Mouse (Mus musculus) myocyte (in vitro differentiated cells): ENCODE data around the gene Exd1.

Experiments used
- CEBPB ChIP-seq: IDR thresholded peaks from 2 replicates; pipeline ENCODE4 v1.6.1; 2011; ENCODE audit warnings: mild to moderate bottlenecking, moderate library complexity; ENCODE audit not compliant: poor library complexity, insufficient read depth, severe bottlenecking
- E2F4 ChIP-seq: IDR thresholded peaks from one replicate; pipeline ENCODE4 v1.6.1; 2011; ENCODE audit warnings: mild to moderate bottlenecking, control low read depth, moderate library complexity; ENCODE audit not compliant: insufficient read depth
- MAX ChIP-seq: IDR thresholded peaks from one replicate; pipeline ENCODE4 v1.6.1; 2011; ENCODE audit warnings: low read depth, mild to moderate bottlenecking, control low read depth
- MYOD1 ChIP-seq, 3 experiments: IDR thresholded peaks; one replicate each; pipeline ENCODE4 v1.6.1; 2011; ENCODE audit warnings: control low read depth in 2 of 3, low read depth in 2 of 3, mild to moderate bottlenecking in 2 of 3, moderate library complexity in 1 of 3; ENCODE audit not compliant: insufficient read length in 2 of 3, control insufficient read depth in 1 of 3
- MYOG ChIP-seq, 3 experiments: IDR thresholded peaks; one replicate each; pipeline ENCODE4 v1.6.1; 2011; ENCODE audit warnings: control low read depth in 2 of 3, low read depth in 2 of 3, mild to moderate bottlenecking in 2 of 3; ENCODE audit not compliant: insufficient read length in 2 of 3, control insufficient read depth in 1 of 3, insufficient read depth in 1 of 3
- POLR2A ChIP-seq: IDR thresholded peaks from one replicate; pipeline ENCODE4 v1.6.1; 2011; ENCODE audit warnings: low read depth, mild to moderate bottlenecking, control low read depth, moderate library complexity; ENCODE audit not compliant: insufficient read length
- POLR2AphosphoS2 ChIP-seq: IDR thresholded peaks from one replicate; pipeline ENCODE4 v1.6.1; 2011; ENCODE audit warnings: low read depth, control low read depth; ENCODE audit not compliant: insufficient read length
- REST ChIP-seq: IDR thresholded peaks from one replicate; pipeline ENCODE4 v1.6.1; 2011; ENCODE audit warnings: mild to moderate bottlenecking, control low read depth, moderate library complexity; ENCODE audit not compliant: insufficient read depth, insufficient read length
- TCF12 ChIP-seq: IDR thresholded peaks from one replicate; pipeline ENCODE4 v1.6.1; 2011; ENCODE audit warnings: mild to moderate bottlenecking, control low read depth; ENCODE audit not compliant: poor library complexity, insufficient read depth, severe bottlenecking
- TCF3 ChIP-seq: IDR thresholded peaks from one replicate; pipeline ENCODE4 v1.6.1; 2011; ENCODE audit warnings: low read depth, control low read depth; ENCODE audit not compliant: insufficient read length
- USF1 ChIP-seq: IDR thresholded peaks from one replicate; pipeline ENCODE4 v1.6.1; 2011; ENCODE audit warnings: low read depth, mild to moderate bottlenecking, control low read depth, moderate library complexity

- TF ChIP-seq TCF12 (no peak), POLR2A (no peak), MAX (no peak), POLR2AphosphoS2 (no peak), MYOG (IDR thresholded peaks at IDR 0.05; ENCODE audit: control insufficient read depth in 1 of 3, insufficient read depth in 1 of 3, insufficient read length in 2 of 3, low read depth in 2 of 3) (no peak), MYOD1 (IDR thresholded peaks at IDR 0.05; ENCODE audit: control insufficient read depth in 1 of 3, insufficient read length in 2 of 3, low read depth in 2 of 3) (no peak), USF1 (no peak), REST (no peak), E2F4 (no peak), CEBPB (no peak), TCF3 (no peak)
Observed at GRCm38 (mm10) chr2:119561794-119562193, 14.4 kb upstream of the Exd1 start.
